Comparison of ENCODE assay signal across 26 mouse cellular contexts in genomic region chr15:25871470-25871869, GRCm38 (mm10). TPM values are rescaled to one million over a fixed set of nuclear protein-coding genes. Genes with fewer than 3 reads are reported as not detected.
A peak's percentile ranks its signal among the peaks of the same experiment; 100 is the strongest.
DNase-seq lines count a peak whose midpoint lies in the region; ATAC-seq lines count a peak whose summit lies in the region.
"Had no signal": no experiment of that assay in that cellular context is flagged by ENCODE, and none has a peak within 500 bp of the region (broad histone marks: within the 10 kb centered on the region; RNA-seq: fewer than 3 reads in every experiment).

No protein-coding gene starts in this region.

- no peak overlapping the region for H3K4me2 ChIP-seq in hindbrain, embryonic 14.5 days (replicated peaks)
- H3K4me2 ChIP-seq: forebrain, embryonic 13.5 days; heart, embryonic 13.5 days; hindbrain, embryonic 13.5 days had no signal

- intact Hi-C loops in heart, postnatal 10 days (cut with DNase I), result no loop called here

- no peaks in the 10 kb centered on the region for H3K4me1 ChIP-seq in hindbrain, embryonic 14.5 days (replicated peaks; ENCODE audit: control insufficient read depth, insufficient read depth, low read length)
- H3K4me1 ChIP-seq: forebrain, embryonic 13.5 days had no signal

- peak; percentile 61 for DNase-seq in heart, adult 11 months
- DNase-seq in heart, postnatal 10 days, result no peak
- DNase-seq in naive thymus-derived CD4-positive, alpha-beta T cell, adult 2 months (ENCODE audit: low read depth), result peak; percentile 43
- no peak for DNase-seq in yolk sac, embryonic 10.5 days (ENCODE audit: low spot score)
- no peak for DNase-seq in layer of hippocampus, adult 9-11 months
- no peak for DNase-seq in hindbrain, embryonic 14.5 days (ENCODE audit: low spot score)
- DNase-seq: adrenal gland, adult 8-10 months; adrenal gland, postnatal 25 days; B cell, adult 2 months; cerebellum, adult 11-12 months; cerebellum, adult 9-11 months; cerebellum, postnatal 36 days; gastrocnemius, postnatal 10 days; gastrocnemius, postnatal 36 days; heart, adult 18-20 months had no signal

- peak; percentile 78 for ATAC-seq in granulocyte monocyte progenitor cell, adult 5-6 weeks (replicated peaks; ENCODE audit: poor library complexity, severe bottlenecking)
- ATAC-seq in megakaryocyte, adult 5-6 weeks (ENCODE audit: poor library complexity, severe bottlenecking), result peak; percentile 47
- ATAC-seq in hindbrain, embryonic 14.5 days (ENCODE audit: low FRiP score), result no peak
- ATAC-seq: activated CD4-positive, CD25-positive, alpha-beta regulatory T cell, adult 4 months; forebrain, embryonic 16.5 days; intestine, postnatal 0 days had no signal

- no peaks in the 10 kb centered on the region for H3K36me3 ChIP-seq in hindbrain, embryonic 14.5 days (replicated peaks; ENCODE audit: control insufficient read depth, insufficient read depth)
- H3K36me3 ChIP-seq: forebrain, embryonic 10.5 days; heart, embryonic 10.5 days; heart, embryonic 13.5 days; hindbrain, embryonic 10.5 days; hindbrain, embryonic 13.5 days had no signal

- no peak overlapping the region for H3K27ac ChIP-seq in hindbrain, embryonic 14.5 days
- H3K27ac ChIP-seq: forebrain, embryonic 10.5 days; forebrain, embryonic 13.5 days; heart, embryonic 10.5 days; heart, embryonic 13.5 days; hindbrain, embryonic 10.5 days; hindbrain, embryonic 13.5 days had no signal

- H3K9ac ChIP-seq in hindbrain, embryonic 14.5 days, result no peak overlapping the region
- H3K9ac ChIP-seq: forebrain, embryonic 13.5 days; heart, embryonic 13.5 days; hindbrain, embryonic 13.5 days had no signal

- H3K9me3 ChIP-seq in hindbrain, embryonic 14.5 days (ENCODE audit: control insufficient read depth, low read length), result no peaks in the 10 kb centered on the region
- H3K9me3 ChIP-seq: forebrain, embryonic 10.5 days; forebrain, embryonic 13.5 days; heart, embryonic 10.5 days; heart, embryonic 13.5 days; hindbrain, embryonic 10.5 days; hindbrain, embryonic 13.5 days had no signal

- no peaks in the 10 kb centered on the region for H3K27me3 ChIP-seq in hindbrain, embryonic 14.5 days (ENCODE audit: control insufficient read depth, insufficient read depth, low read length)
- H3K27me3 ChIP-seq: forebrain, embryonic 13.5 days; heart, embryonic 13.5 days; hindbrain, embryonic 13.5 days had no signal

- 93% methylated on average over 7 of the region's 7 CpGs for WGBS in hindbrain, embryonic 14.5 days

- no peak overlapping the region for H3K4me3 ChIP-seq in hindbrain, embryonic 14.5 days (replicated peaks; ENCODE audit: low read length)
- H3K4me3 ChIP-seq: forebrain, embryonic 10.5 days; forebrain, embryonic 13.5 days; heart, embryonic 10.5 days; heart, embryonic 13.5 days; hindbrain, embryonic 10.5 days; hindbrain, embryonic 13.5 days had no signal

RNA-seq across cellular contexts. Expression of gene Retreg1, which starts 28.5 kb away (rescaled TPM):
- total RNA-seq in heart, postnatal 10 days (2021), result 100 to 1,000 TPM; 151 to 159 TPM
- total RNA-seq in granulocyte monocyte progenitor cell, adult 5-6 weeks (2014; fragmentation: Nextera tagmentation), result 15.5 and 23.1 TPM in 2 replicates
- total RNA-seq in granulocyte monocyte progenitor cell, adult 5-6 weeks (2017), result 30.4 and 37.6 TPM in 2 replicates
- total RNA-seq in megakaryocyte, adult 5-6 weeks (2015), result 26.1 and 26.7 TPM in 2 replicates
- 22.3 and 23.1 TPM in 2 replicates for total RNA-seq in megakaryocyte, adult 5-6 weeks (2017)
- 15.3 and 19.7 TPM in 2 replicates for polyA plus RNA-seq in hindbrain, embryonic 14.5 days (2014; fragmentation: Nextera tagmentation; extraction: Ambion mirVana)

Comparison
In these comparisons a context has a peak if more than half of its experiments do, and no peak if none do; other contexts are left out.
1. DNase-seq: peak in heart, adult 11 months (single experiment) and naive thymus-derived CD4-positive, alpha-beta T cell, adult 2 months (single experiment); none in heart, postnatal 10 days (0 of 2), yolk sac, embryonic 10.5 days (single experiment), layer of hippocampus, adult 9-11 months (single experiment) and hindbrain, embryonic 14.5 days (single experiment).